Comparison of ENCODE assay signal across 7 mouse cellular contexts in genomic region chr8:91069834-91070233, GRCm38 (mm10). TPM values are rescaled to one million over a fixed set of nuclear protein-coding genes. Genes with fewer than 3 reads are reported as not detected.
A peak's percentile ranks its signal among the peaks of the same experiment; 100 is the strongest.
DNase-seq lines count a peak whose midpoint lies in the region; ATAC-seq lines count a peak whose summit lies in the region.

TSS of gene Rbl2 (plus strand) at chr8:91070057.

- DNase-seq in adrenal gland, adult 2 months, result peak; percentile 98
- DNase-seq in embryo, embryonic 11.5 days (ENCODE audit: low read depth, low spot score), result peak; percentile 82
- DNase-seq in gastrocnemius, postnatal 36 days, result peak; percentile 88 to 91
- DNase-seq in left cerebral cortex, postnatal 25 days (ENCODE audit: low spot score in 2 of 2), result peak; percentile 95 to 98
- peak; percentile 93 for DNase-seq in midbrain, embryonic 10.5 days (ENCODE audit: low spot score)
- peak; percentile 88 for DNase-seq in right cerebral cortex, postnatal 4 days

- no peaks in the 10 kb centered on the region for H3K9me3 ChIP-seq in intestine, embryonic 15.5 days
- no peaks in the 10 kb centered on the region for H3K9me3 ChIP-seq in midbrain, embryonic 10.5 days (replicated peaks)

- H3K27me3 ChIP-seq in intestine, embryonic 15.5 days (replicated peaks), result no peaks in the 10 kb centered on the region
- H3K27me3 ChIP-seq in midbrain, embryonic 10.5 days (ENCODE audit: low read depth, poor library complexity, severe bottlenecking), result no peaks in the 10 kb centered on the region

- intact Hi-C loops in gastrocnemius, postnatal 36 days (cut with DNase I), result no loop called here
- intact Hi-C loops in left cerebral cortex, postnatal 25 days (cut with DNase I), result no loop called here

- under 1% methylated on average over 25 of the region's 25 CpGs for WGBS in intestine, embryonic 15.5 days
- under 1% methylated on average over 25 of the region's 25 CpGs for WGBS in midbrain, embryonic 10.5 days

- peak within 1 kb of the TSS; percentile 59 for H3K27ac ChIP-seq in intestine, embryonic 15.5 days
- peak within 1 kb of the TSS; percentile 87 for H3K27ac ChIP-seq in midbrain, embryonic 10.5 days (replicated peaks)

- no peaks in the 10 kb centered on the region for H3K36me3 ChIP-seq in intestine, embryonic 15.5 days
- H3K36me3 ChIP-seq in midbrain, embryonic 10.5 days, result no peaks in the 10 kb centered on the region

- H3K4me2 ChIP-seq in intestine, embryonic 15.5 days (replicated peaks), result peak within 1 kb of the TSS; percentile 68

- peak within 1 kb of the TSS; percentile 73 for H3K9ac ChIP-seq in intestine, embryonic 15.5 days

- peaks cover 7% of the 10 kb centered on the region; the same call in 1 of the 2 replicates for H3K4me1 ChIP-seq in intestine, embryonic 15.5 days (replicated peaks)
- peaks cover 25% of the 10 kb centered on the region for H3K4me1 ChIP-seq in midbrain, embryonic 10.5 days

- peak within 1 kb of the TSS; percentile 73 for H3K4me3 ChIP-seq in intestine, embryonic 15.5 days (replicated peaks)
- peak within 1 kb of the TSS; percentile 86 for H3K4me3 ChIP-seq in midbrain, embryonic 10.5 days

- ATAC-seq in intestine, embryonic 15.5 days, result peak; percentile 97

RNA-seq across cellular contexts. Expression of gene Rbl2, which starts in this region (rescaled TPM):
- 10 to 100 TPM; 41.8 to 51.9 TPM for total RNA-seq in adrenal gland, adult 2 months (2021)
- 19.2 and 21.7 TPM in 2 replicates for polyA plus RNA-seq in adrenal gland, adult 2 months (2012; rRNA removed)
- 10 to 100 TPM; 27.0 to 43.9 TPM for total RNA-seq in gastrocnemius, postnatal 36 days (2021)
- polyA plus RNA-seq in intestine, embryonic 15.5 days (2015; fragmentation: Nextera tagmentation; extraction: Ambion mirVana), result 12.9 and 13.6 TPM in 2 replicates
- 10 to 100 TPM; 35.7 to 37.1 TPM for total RNA-seq in left cerebral cortex, postnatal 25 days (2021)
- 9.3 and 10.2 TPM in 2 replicates for polyA plus RNA-seq in midbrain, embryonic 10.5 days (2016; fragmentation: Nextera tagmentation; extraction: Ambion mirVana)

Comparison
In these comparisons a context has a peak if more than half of its experiments do, and no peak if none do; other contexts are left out.
1. Peak in every context shown above with its lines: DNase-seq, ATAC-seq, H3K4me3 ChIP-seq and H3K27ac ChIP-seq.